Comparison of ENCODE assay signal across 9 mouse cellular contexts in the genomic region with DNA sequence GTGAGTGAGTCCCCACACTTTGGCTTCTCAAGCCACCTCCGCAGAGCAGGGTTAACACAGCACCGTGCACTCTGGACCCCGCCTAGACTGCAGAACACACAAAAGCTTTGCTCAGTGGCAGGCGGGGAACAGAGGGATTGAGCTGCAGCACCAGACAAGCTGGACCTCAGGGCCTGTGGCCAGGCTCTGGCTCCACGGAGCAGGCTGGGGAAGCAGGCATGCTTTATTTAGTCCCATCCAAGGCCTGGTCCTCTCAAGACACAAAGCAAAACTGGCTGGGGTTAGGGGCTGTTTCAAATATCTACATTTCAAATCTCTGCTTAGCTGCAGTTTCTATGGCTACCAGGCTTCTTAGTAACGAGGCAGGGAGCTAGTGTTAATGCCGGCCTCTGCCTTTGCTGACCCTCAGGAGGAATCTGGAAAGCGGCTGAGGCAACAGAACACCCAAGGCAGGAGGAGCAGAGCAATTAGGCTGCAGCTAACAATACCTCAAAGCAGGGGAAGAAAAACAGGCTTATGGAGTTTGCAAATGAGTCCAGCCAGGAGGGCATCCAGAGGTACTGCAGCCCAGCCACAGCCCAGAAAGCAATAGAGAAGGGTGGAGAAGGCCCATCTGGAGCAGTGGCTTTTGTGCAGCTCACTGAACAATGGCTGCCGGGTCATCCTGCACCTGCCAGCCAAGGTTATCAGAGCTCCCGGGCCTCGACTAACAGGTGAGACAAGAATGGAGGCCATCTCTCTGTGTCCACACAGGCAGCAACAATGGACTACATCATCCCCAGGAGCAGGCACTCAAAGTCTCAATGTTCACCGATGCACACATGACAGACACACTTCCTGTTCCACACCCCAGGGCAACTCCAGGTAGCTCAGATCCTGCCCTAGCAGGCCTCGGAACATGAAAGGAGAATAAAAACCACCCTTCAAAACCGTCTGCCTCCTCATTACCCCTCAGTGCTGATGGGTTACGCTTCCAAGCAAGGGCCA. TPM values are rescaled to one million over a fixed set of nuclear protein-coding genes. Genes with fewer than 3 reads are reported as not detected.
DNase-seq lines count a peak whose midpoint lies in the region; ATAC-seq and TF ChIP-seq lines count a peak whose summit lies in the region.
"Had no signal": no experiment of that assay in that cellular context is flagged by ENCODE, and none has a peak within 500 bp of the region (broad histone marks: within the 10 kb centered on the region; RNA-seq: fewer than 3 reads in every experiment).

No protein-coding gene starts in this region.

- peaks cover 56% of the 10 kb centered on the region for H3K36me3 ChIP-seq in kidney, embryonic 14.5 days (ENCODE audit: control insufficient read depth, insufficient read depth, low read length)
- H3K36me3 ChIP-seq in forebrain, embryonic 10.5 days (replicated peaks): peaks cover 67% of the 10 kb centered on the region
- H3K36me3 ChIP-seq in midbrain, postnatal 0 days (ENCODE audit: insufficient read depth, low read length): peaks cover 37% of the 10 kb centered on the region

- no peak overlapping the region for H3K9ac ChIP-seq in kidney, embryonic 14.5 days (ENCODE audit: low read depth, low read length)
- peak overlapping the region; percentile 37 for H3K9ac ChIP-seq in midbrain, postnatal 0 days (replicated peaks; ENCODE audit: low read length, poor library complexity, severe bottlenecking)

- peak overlapping the region; percentile 59; the same call in 1 of the 2 replicates for H3K27ac ChIP-seq in kidney, embryonic 14.5 days (ENCODE audit: low read depth, low read length)
- peak overlapping the region; percentile 88 for H3K27ac ChIP-seq in forebrain, embryonic 10.5 days
- peak overlapping the region; percentile 84 for H3K27ac ChIP-seq in midbrain, postnatal 0 days (ENCODE audit: low read depth, low read length)

- 48% methylated on average over 15 of the region's 15 CpGs for WGBS in kidney, embryonic 14.5 days
- 29% methylated on average over 15 of the region's 15 CpGs for WGBS in forebrain, embryonic 10.5 days
- WGBS in midbrain, postnatal 0 days: 21% methylated on average over 15 of the region's 15 CpGs

- H3K4me1 ChIP-seq in kidney, embryonic 14.5 days (ENCODE audit: control insufficient read depth, insufficient read depth, low read length): no peaks in the 10 kb centered on the region
- H3K4me1 ChIP-seq in forebrain, embryonic 10.5 days: peaks cover 33% of the 10 kb centered on the region
- H3K4me1 ChIP-seq in midbrain, postnatal 0 days (ENCODE audit: insufficient read depth, low read length): peaks cover 11% of the 10 kb centered on the region; the same call in 1 of the 2 replicates

- no peak overlapping the region for H3K4me2 ChIP-seq in kidney, embryonic 14.5 days (replicated peaks; ENCODE audit: low read depth, low read length)
- no peak overlapping the region for H3K4me2 ChIP-seq in midbrain, postnatal 0 days (ENCODE audit: low read depth, low read length, poor library complexity, severe bottlenecking)

- no peak for DNase-seq in kidney, adult 11 months
- DNase-seq in forebrain, embryonic 10.5 days (ENCODE audit: extremely low spot score, low spot score): peak; percentile 64
- peak; percentile 29 to 59 for DNase-seq in layer of hippocampus, postnatal 14 days (ENCODE audit: low spot score in 2 of 2)
- DNase-seq in midbrain, postnatal 0 days (ENCODE audit: low spot score): peak; percentile 60
- DNase-seq in urinary bladder, postnatal 36 days (ENCODE audit: low spot score in 2 of 2): no peak
- no peak for DNase-seq in heart, adult 9 months (ENCODE audit: low spot score in 2 of 2)
- DNase-seq in cerebellum, postnatal 4 days (ENCODE audit: low spot score in 2 of 2): no peak

- ATAC-seq in kidney, embryonic 14.5 days (ENCODE audit: low FRiP score, low TSS enrichment): peak; percentile 38; the same call in 1 of the 2 replicates
- ATAC-seq in midbrain, postnatal 0 days (ENCODE audit: low FRiP score): peak; percentile 74

- no peaks in the 10 kb centered on the region for H3K9me3 ChIP-seq in kidney, embryonic 14.5 days (ENCODE audit: control insufficient read depth, low read length)
- no peaks in the 10 kb centered on the region for H3K9me3 ChIP-seq in forebrain, embryonic 10.5 days
- no peaks in the 10 kb centered on the region for H3K9me3 ChIP-seq in midbrain, postnatal 0 days (ENCODE audit: low read length)

- no peak overlapping the region for H3K4me3 ChIP-seq in kidney, embryonic 14.5 days (ENCODE audit: low read length)
- H3K4me3 ChIP-seq in forebrain, embryonic 10.5 days: peak overlapping the region; percentile 27
- H3K4me3 ChIP-seq in midbrain, postnatal 0 days (ENCODE audit: low read depth, low read length): no peak overlapping the region
- H3K4me3 ChIP-seq: erythroblast, embryonic 14.5 days had no signal

- peak; percentile 54 for TF ChIP-seq CTCF in midbrain, postnatal 0 days (IDR thresholded peaks at IDR 0.05)

- no peaks in the 10 kb centered on the region for H3K27me3 ChIP-seq in kidney, embryonic 14.5 days (ENCODE audit: control insufficient read depth, insufficient read depth, low read length)
- no peaks in the 10 kb centered on the region for H3K27me3 ChIP-seq in forebrain, embryonic 10.5 days (ENCODE audit: poor library complexity, severe bottlenecking)
- H3K27me3 ChIP-seq in midbrain, postnatal 0 days (ENCODE audit: insufficient read depth, low read length): no peaks in the 10 kb centered on the region

RNA-seq across cellular contexts. Expression of a gene that starts 3.7 kb away (rescaled TPM):
- polyA plus RNA-seq in kidney, embryonic 14.5 days (2014; fragmentation: Nextera tagmentation; extraction: Ambion mirVana): 10.1 and 11.9 TPM in 2 replicates
- 9.4 and 12.7 TPM in 2 replicates for polyA plus RNA-seq in forebrain, embryonic 10.5 days (2016; fragmentation: Nextera tagmentation; extraction: Ambion mirVana)
- total RNA-seq in layer of hippocampus, postnatal 14 days (2021): 10 to 100 TPM in 1 of 2 experiments, not detected in 1; 10.7 TPM
- total RNA-seq in midbrain, postnatal 0 days (2014; rRNA removed): 37.0 and 49.6 TPM in 2 replicates
- 20.8 and 21.9 TPM in 2 replicates for polyA plus RNA-seq in midbrain, postnatal 0 days (2015; fragmentation: Nextera tagmentation; extraction: Ambion mirVana)

RNA-seq across cellular contexts. Expression of a gene that starts 13.2 kb away (rescaled TPM):
- polyA plus RNA-seq in kidney, embryonic 14.5 days (2014; fragmentation: Nextera tagmentation; extraction: Ambion mirVana): 73.1 and 80.8 TPM in 2 replicates
- polyA plus RNA-seq in forebrain, embryonic 10.5 days (2016; fragmentation: Nextera tagmentation; extraction: Ambion mirVana): 63.6 and 64.3 TPM in 2 replicates
- 10 to 100 TPM; 49.0 to 49.1 TPM for total RNA-seq in layer of hippocampus, postnatal 14 days (2021)
- 29.6 and 61.6 TPM in 2 replicates for total RNA-seq in midbrain, postnatal 0 days (2014; rRNA removed)
- polyA plus RNA-seq in midbrain, postnatal 0 days (2015; fragmentation: Nextera tagmentation; extraction: Ambion mirVana): 71.6 and 73.4 TPM in 2 replicates

RNA-seq across cellular contexts. Expression of a gene that starts 48.9 kb away (rescaled TPM):
- polyA plus RNA-seq in kidney, embryonic 14.5 days (2014; fragmentation: Nextera tagmentation; extraction: Ambion mirVana): 8.4 and 8.9 TPM in 2 replicates
- 8.8 and 9.2 TPM in 2 replicates for polyA plus RNA-seq in forebrain, embryonic 10.5 days (2016; fragmentation: Nextera tagmentation; extraction: Ambion mirVana)
- 1 to 10 TPM; 6.3 to 7.6 TPM for total RNA-seq in layer of hippocampus, postnatal 14 days (2021)
- total RNA-seq in midbrain, postnatal 0 days (2014; rRNA removed): 10.1 and 10.8 TPM in 2 replicates
- 2.0 and 3.0 TPM in 2 replicates for polyA plus RNA-seq in midbrain, postnatal 0 days (2015; fragmentation: Nextera tagmentation; extraction: Ambion mirVana)

RNA-seq across cellular contexts. Expression of a gene that starts 50.5 kb away (rescaled TPM):
- 609 and 623 TPM in 2 replicates for polyA plus RNA-seq in kidney, embryonic 14.5 days (2014; fragmentation: Nextera tagmentation; extraction: Ambion mirVana)
- polyA plus RNA-seq in forebrain, embryonic 10.5 days (2016; fragmentation: Nextera tagmentation; extraction: Ambion mirVana): 183 and 206 TPM in 2 replicates
- 10 to 100 TPM; 31.0 to 42.0 TPM for total RNA-seq in layer of hippocampus, postnatal 14 days (2021)
- 609 and 613 TPM in 2 replicates for total RNA-seq in midbrain, postnatal 0 days (2014; rRNA removed)
- polyA plus RNA-seq in midbrain, postnatal 0 days (2015; fragmentation: Nextera tagmentation; extraction: Ambion mirVana): 326 TPM in 2 replicates

Comparison
In these comparisons a context has a peak if more than half of its experiments do, and no peak if none do; other contexts are left out.
1. DNase-seq: peak in forebrain, embryonic 10.5 days (single experiment), layer of hippocampus, postnatal 14 days (2 of 2) and midbrain, postnatal 0 days (single experiment); none in kidney, adult 11 months (single experiment), urinary bladder, postnatal 36 days (0 of 2), heart, adult 9 months (0 of 2) and cerebellum, postnatal 4 days (0 of 2).
2. Peak in every context shown above with its lines, with median percentiles within 50 percentile points of each other: H3K27ac ChIP-seq.